Mouse (Mus musculus) retina, postnatal 1 day (tissue): ENCODE measurements at regions not wholly inside any gene's neighbourhood (a gene's known extent, or its start where the extent isn't known, plus 50 kb on each side); places are given as distances from the start of the nearest gene placed in this dataset.
"Not testable (repeated sequence)": the region's sequence is repeated elsewhere in the genome, so short reads cannot be mapped to it uniquely, and the experiment has no call there.

Experiments
- DNase-seq: peaks from one replicate; pipeline ENCODE4 v3.0.0-alpha.2; 2012

DNA sequence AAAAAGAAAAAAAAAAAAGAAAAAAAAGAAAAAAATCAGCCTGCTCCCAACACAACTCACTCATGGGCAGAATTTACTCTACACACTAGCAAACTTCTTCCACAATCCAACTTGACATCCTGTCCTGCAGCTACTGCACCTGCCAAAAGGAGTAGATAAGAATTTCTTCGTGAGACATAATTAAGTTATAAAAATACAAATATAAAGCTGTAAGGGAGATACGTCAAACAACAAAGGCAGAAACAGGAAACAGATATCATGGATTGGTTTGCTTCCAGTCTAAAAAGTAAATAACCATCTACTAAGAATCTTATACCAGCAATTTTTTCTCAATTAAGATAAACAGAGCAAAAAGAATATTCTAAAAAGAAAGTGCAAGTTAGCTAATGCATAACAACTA is 390.3 kb downstream of the Pih1d3 start:
- no peak for DNase-seq

DNA sequence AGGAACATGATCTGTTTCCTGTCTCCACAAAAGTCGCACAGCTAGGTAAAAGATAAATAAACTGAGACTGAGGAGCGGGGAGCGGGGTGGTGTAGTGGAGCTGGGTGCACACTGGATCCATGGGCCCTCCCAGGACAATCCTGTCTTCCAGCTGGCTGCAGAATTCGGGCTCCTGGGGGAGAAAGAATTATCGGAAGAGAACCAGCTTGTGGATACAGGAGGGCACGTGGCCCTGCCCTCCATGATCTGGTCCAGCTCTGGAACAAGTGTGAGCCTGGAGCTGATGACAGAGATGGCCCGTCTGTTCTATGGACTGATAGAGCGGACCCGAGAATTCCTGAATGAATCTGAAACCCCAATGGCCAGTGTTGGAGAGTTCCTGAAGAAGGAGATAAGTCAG is 392.6 kb downstream of the Pih1d3 start:
- DNase-seq = not testable (repeated sequence)

DNA sequence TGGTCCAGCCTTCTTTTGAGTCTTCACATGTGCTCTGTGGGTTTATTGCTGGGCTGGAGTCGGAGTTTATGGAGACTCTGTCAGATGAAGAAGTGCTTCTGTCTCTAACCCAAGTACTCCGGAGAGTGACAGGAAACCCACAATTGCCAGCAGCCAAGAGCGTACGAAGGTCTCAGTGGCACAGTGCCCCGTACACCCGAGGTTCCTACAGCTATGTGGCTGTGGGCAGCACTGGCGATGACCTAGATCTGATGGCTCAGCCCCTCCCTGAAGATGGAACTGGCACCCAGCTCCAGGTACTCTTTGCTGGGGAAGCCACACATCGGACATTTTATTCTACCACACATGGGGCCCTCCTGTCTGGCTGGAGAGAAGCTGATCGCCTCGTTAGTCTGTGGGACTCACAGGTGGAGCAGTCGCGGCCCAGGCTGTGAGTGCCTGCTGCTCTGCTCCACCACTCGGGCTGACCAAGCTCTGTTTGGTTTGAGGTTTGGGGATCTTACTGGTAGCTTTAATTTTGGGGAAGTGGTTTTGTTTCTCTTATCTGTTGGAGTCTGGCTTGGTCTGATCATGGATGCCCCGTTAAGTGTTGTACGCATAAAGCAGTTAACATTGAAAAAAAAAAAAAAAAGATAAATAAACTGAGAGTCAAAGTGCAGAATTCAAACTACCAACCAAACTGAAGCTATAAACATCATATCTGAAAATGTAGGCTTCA is 393.8 kb downstream of the Pih1d3 start:
- DNase-seq = not testable (repeated sequence)

DNA sequence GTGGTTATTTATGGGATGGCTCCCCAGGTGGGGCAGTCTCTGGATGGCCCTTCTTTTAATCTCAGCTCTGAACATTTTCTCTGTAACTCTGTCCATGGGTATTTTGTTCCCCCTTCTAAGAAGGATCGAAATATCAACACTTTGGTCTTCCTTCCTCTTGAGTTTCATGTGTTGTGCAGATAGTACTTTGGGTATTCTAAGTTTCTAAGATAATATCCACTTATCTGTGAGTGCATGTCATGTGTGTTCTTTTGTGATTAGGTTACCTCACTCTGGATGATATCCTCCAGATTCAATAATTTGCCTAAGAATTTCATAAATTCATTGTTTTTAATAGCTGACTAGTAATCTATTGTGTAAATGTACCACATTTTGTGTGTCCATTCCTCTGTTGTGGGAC is 411.7 kb downstream of the Pih1d3 start:
- DNase-seq = no peak

DNA sequence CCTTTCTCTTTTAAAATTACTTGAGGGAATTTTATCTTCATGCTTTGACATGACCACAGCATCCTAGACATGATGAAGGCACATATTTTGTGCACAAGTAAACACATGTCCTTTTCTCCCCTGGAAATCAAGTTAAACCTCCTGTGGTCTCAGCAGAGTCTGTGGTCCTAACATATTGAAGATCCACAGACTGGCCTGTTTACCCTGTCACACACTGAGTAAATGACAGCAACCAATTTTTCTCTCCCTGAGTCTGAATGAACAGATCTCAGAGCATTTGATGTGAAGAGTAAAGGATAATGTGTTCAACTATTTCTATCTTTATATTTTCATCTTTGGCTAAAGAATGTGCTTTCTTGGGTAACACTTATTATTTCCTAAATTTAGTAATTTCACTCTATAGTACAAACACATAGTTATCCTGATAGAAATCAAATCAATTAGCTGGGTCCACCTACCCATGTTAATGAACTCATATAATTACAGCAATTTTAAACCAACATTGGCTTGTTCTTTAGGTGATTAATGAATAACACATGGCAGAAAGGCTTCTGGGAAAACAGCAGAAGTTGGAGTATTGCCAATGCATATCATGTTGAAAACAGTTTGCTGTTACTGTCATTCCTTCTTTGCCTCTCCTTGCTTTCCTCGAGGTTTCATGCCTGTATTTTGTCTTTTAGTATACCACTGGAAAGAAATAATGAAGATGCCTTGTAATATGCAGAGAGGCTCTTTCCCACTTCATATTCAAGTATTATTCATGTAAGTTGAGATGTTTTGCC is 414.1 kb downstream of the Pih1d3 start:
- peak; percentile 7 for DNase-seq

DNA sequence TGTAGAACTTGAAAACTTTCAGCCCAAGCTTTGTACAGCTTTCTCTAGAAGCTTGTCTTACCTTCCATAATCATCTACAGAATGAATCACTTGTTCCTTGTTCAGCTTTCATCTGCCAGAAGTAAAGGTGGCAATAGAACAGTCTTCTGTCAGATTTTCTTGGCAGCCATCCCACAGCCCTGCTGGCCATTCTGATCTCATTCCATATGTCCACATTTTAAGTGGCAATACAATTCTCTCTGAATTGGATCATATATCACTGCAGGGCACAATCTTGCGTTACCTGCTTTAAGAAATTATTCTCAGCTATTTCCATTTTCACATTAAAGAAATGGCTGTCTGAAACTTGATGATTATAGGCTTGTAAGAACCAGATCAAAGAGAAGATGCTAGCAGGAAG is 422.5 kb downstream of the Pih1d3 start:
- DNase-seq = no peak

DNA sequence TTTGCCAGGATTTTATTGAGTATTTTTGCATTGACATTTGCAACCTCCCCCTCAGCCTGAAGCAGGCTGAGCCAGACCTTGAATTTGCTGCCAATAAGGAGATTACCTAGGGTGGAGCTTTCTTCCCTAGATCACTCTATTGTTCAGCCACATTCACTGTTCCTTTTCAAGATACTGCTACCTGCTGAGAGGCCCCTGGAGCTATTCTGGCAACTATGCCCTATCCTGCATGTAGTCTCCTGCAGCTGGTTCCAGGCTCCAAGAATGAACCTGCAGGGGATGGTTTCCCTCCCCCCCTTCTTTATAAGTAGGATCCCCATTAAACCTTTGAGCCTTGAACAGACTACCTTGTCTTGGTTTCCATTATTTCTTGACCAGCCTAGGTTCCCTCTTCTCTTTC is 455.9 kb downstream of the Pih1d3 start:
- no peak for DNase-seq
